Mouse (Mus musculus): Measurements from ENCODE around the gene Olfr631. TPM values are rescaled to one million over a fixed set of nuclear protein-coding genes. Genes with fewer than 3 reads are reported as not detected.
"Not testable (repeated sequence)": the region's sequence is repeated elsewhere in the genome, so short reads cannot be mapped to it uniquely, and the experiment has no call there.

The Olfr631 gene
- total and polyA plus RNA-seq, 3 experiments: not detected

GRCm38 (mm10) chr7:103915338-103915737 is 13.3 kb upstream of the Olfr631 start:
- Histone ChIP-seq H3K9ac (ENCODE audit: low read depth, low read length) (no peak overlapping the region), H3K4me3 (no peak overlapping the region), H3K27me3 (ENCODE audit: control insufficient read depth, insufficient read depth, low read length) (no peaks in the 10 kb centered on the region), H3K36me3 (ENCODE audit: control insufficient read depth, insufficient read depth, low read length) (no peaks in the 10 kb centered on the region), H3K79me2 (replicated peaks; ENCODE audit: control insufficient read depth, insufficient read depth, low read length) (no peaks in the 10 kb centered on the region), H3K4me1 (ENCODE audit: control insufficient read depth, insufficient read depth, low read length) (no peaks in the 10 kb centered on the region), H3K27ac (no peak overlapping the region)
- TF ChIP-seq POLR2A (IDR thresholded peaks at IDR 0.05; ENCODE audit: insufficient read depth, low read depth, low read length) (no peak), EP300 (IDR thresholded peaks at IDR 0.05; ENCODE audit: insufficient read depth, low read depth, low read length) (no peak), CTCF (IDR thresholded peaks at IDR 0.05) (no peak)
- intact Hi-C loops (cut with DNase I): no loop called here
- DNase-seq: no peak

- intact Hi-C loops (cut with DNase I): no loop called here
- Histone ChIP-seq H3K79me2 (replicated peaks; ENCODE audit: control insufficient read depth, insufficient read depth, low read length) (no peaks in the 10 kb centered on the region), H3K27me3 (ENCODE audit: control insufficient read depth, insufficient read depth, low read length) (no peaks in the 10 kb centered on the region), H3K4me1 (ENCODE audit: control insufficient read depth, insufficient read depth, low read length) (no peaks in the 10 kb centered on the region), H3K27ac (no peak within 1 kb of the TSS), H3K4me3 (no peak within 1 kb of the TSS), H3K36me3 (ENCODE audit: control insufficient read depth, insufficient read depth, low read length) (no peaks in the 10 kb centered on the region), H3K9ac (ENCODE audit: low read depth, low read length) (no peak within 1 kb of the TSS)
- TF ChIP-seq POLR2A (IDR thresholded peaks at IDR 0.05; ENCODE audit: insufficient read depth, low read depth, low read length): no peak
- TF ChIP-seq CTCF (IDR thresholded peaks at IDR 0.05): no peak
- no peak for TF ChIP-seq EP300 (IDR thresholded peaks at IDR 0.05; ENCODE audit: insufficient read depth, low read depth, low read length)
- WGBS: 32% methylated on average over 2 of the region's 2 CpGs
- no peak for DNase-seq
Observed at GRCm38 (mm10) chr7:103934264-103934663, 5.6 kb downstream of the Olfr631 start, which contains the start of gene Olfr632. Olfr632 (plus strand) TSS chr7:103934347.

GRCm38 (mm10) chr7:103942730-103943129 is 14.1 kb downstream of the Olfr631 start:
- intact Hi-C loops (cut with DNase I): no loop called here

GRCm38 (mm10) chr7:103944137-103944536 is 15.5 kb downstream of the Olfr631 start, which contains the start of gene Olfr633:
Olfr633 (plus strand) TSS chr7:103944437.
- no peak within 1 kb of the TSS for H3K9ac ChIP-seq (ENCODE audit: low read depth, low read length)
- H3K4me1 ChIP-seq (ENCODE audit: control insufficient read depth, insufficient read depth, low read length): no peaks in the 10 kb centered on the region
- intact Hi-C loops (cut with DNase I): no loop called here
- H3K4me3 ChIP-seq: no peak within 1 kb of the TSS
- no peaks in the 10 kb centered on the region for H3K36me3 ChIP-seq (ENCODE audit: control insufficient read depth, insufficient read depth, low read length)
- no peak for DNase-seq
- H3K27me3 ChIP-seq (ENCODE audit: control insufficient read depth, insufficient read depth, low read length): no peaks in the 10 kb centered on the region
- TF ChIP-seq POLR2A (IDR thresholded peaks at IDR 0.05; ENCODE audit: insufficient read depth, low read depth, low read length) (no peak), CTCF (IDR thresholded peaks at IDR 0.05) (no peak)
- H3K79me2 ChIP-seq (replicated peaks; ENCODE audit: control insufficient read depth, insufficient read depth, low read length): no peaks in the 10 kb centered on the region
- H3K27ac ChIP-seq: no peak within 1 kb of the TSS

More at GRCm38 (mm10) chr7:103942730-103943129, 14.1 kb downstream of the Olfr631 start:
- WGBS: 18% methylated on average over 2 of the region's 2 CpGs
- Histone ChIP-seq H3K4me1 (ENCODE audit: control insufficient read depth, insufficient read depth, low read length) (no peaks in the 10 kb centered on the region), H3K27me3 (ENCODE audit: control insufficient read depth, insufficient read depth, low read length) (no peaks in the 10 kb centered on the region), H3K36me3 (ENCODE audit: control insufficient read depth, insufficient read depth, low read length) (no peaks in the 10 kb centered on the region), H3K27ac (no peak overlapping the region), H3K4me3 (no peak overlapping the region), H3K79me2 (replicated peaks; ENCODE audit: control insufficient read depth, insufficient read depth, low read length) (no peaks in the 10 kb centered on the region), H3K9ac (ENCODE audit: low read depth, low read length) (no peak overlapping the region)
- TF ChIP-seq CTCF (IDR thresholded peaks at IDR 0.05) (peak; percentile 73), EP300 (IDR thresholded peaks at IDR 0.05; ENCODE audit: insufficient read depth, low read depth, low read length) (no peak)
- DNase-seq: peak in 1 of 2 experiments; percentile 22

- H3K79me2 ChIP-seq (replicated peaks; ENCODE audit: control insufficient read depth, insufficient read depth, low read length); H3K9ac ChIP-seq (ENCODE audit: low read depth, low read length); DNase-seq; intact Hi-C loops (cut with DNase I); H3K36me3 ChIP-seq (ENCODE audit: control insufficient read depth, insufficient read depth, low read length); H3K4me1 ChIP-seq (ENCODE audit: control insufficient read depth, insufficient read depth, low read length); H3K4me3 ChIP-seq; H3K27ac ChIP-seq; H3K27me3 ChIP-seq (ENCODE audit: control insufficient read depth, insufficient read depth, low read length): not testable (repeated sequence)
- 90% methylated on average over 22 of the region's 22 CpGs for WGBS
Observed at GRCm38 (mm10) chr7:103966873-103967272, 38.2 kb downstream of the Olfr631 start.

- H3K27me3 ChIP-seq (ENCODE audit: control insufficient read depth, insufficient read depth, low read length): no peaks in the 10 kb centered on the region
- H3K9ac ChIP-seq (ENCODE audit: low read depth, low read length): no peak within 1 kb of the TSS
- no peaks in the 10 kb centered on the region for H3K36me3 ChIP-seq (ENCODE audit: control insufficient read depth, insufficient read depth, low read length)
- TF ChIP-seq EP300 (IDR thresholded peaks at IDR 0.05; ENCODE audit: insufficient read depth, low read depth, low read length) (no peak), POLR2A (IDR thresholded peaks at IDR 0.05; ENCODE audit: insufficient read depth, low read depth, low read length) (no peak), CTCF (IDR thresholded peaks at IDR 0.05) (no peak)
- WGBS: 73% methylated on average over 1 of the region's 1 CpGs
- intact Hi-C loops (cut with DNase I): no loop called here
- no peak within 1 kb of the TSS for H3K27ac ChIP-seq
- no peaks in the 10 kb centered on the region for H3K79me2 ChIP-seq (replicated peaks; ENCODE audit: control insufficient read depth, insufficient read depth, low read length)
- H3K4me3 ChIP-seq: no peak within 1 kb of the TSS
- H3K4me1 ChIP-seq (ENCODE audit: control insufficient read depth, insufficient read depth, low read length): no peaks in the 10 kb centered on the region
- no peak for DNase-seq
Observed at GRCm38 (mm10) chr7:103970852-103971251, 42.2 kb downstream of the Olfr631 start, which contains the start of gene Olfr635. Olfr635 (plus strand) TSS chr7:103971152.
